In the genomic region with DNA sequence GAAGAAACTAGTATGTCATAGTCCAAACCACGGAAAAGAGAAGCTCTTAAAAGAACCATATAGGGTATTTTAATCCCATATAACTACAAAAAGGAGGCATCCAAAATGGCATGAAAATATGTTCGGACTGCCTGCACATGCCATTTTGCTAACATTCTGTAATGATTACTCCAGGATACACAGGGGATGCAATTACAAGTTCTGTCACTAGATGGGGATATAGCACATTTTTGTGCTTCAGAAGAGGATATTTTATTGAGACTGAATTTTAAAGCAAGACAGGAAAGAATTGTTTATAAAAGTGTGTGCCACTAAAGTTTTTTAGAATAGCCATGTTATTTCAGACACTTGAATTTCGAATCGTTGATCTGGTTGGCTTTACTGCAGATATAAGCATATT, we compare ENCODE assay signal across 9 mouse cellular contexts. TPM values are rescaled to one million over a fixed set of nuclear protein-coding genes. Genes with fewer than 3 reads are reported as not detected.
DNase-seq lines count a peak whose midpoint lies in the region; ATAC-seq lines count a peak whose summit lies in the region.
"Had no signal": no experiment of that assay in that cellular context is flagged by ENCODE, and none has a peak within 500 bp of the region (broad histone marks: within the 10 kb centered on the region; RNA-seq: fewer than 3 reads in every experiment).

No protein-coding gene starts in this region.

- H3K4me2 ChIP-seq in hindbrain, embryonic 14.5 days (replicated peaks), result no peak overlapping the region
- no peak overlapping the region for H3K4me2 ChIP-seq in neural tube, embryonic 14.5 days (ENCODE audit: low read depth, low read length)
- H3K4me2 ChIP-seq in kidney, embryonic 16.5 days (replicated peaks; ENCODE audit: low read depth, low read length), result no peak overlapping the region

- peaks cover 11% of the 10 kb centered on the region; the same call in 1 of the 2 replicates for H3K36me3 ChIP-seq in hindbrain, embryonic 14.5 days (replicated peaks; ENCODE audit: control insufficient read depth, insufficient read depth)
- no peaks in the 10 kb centered on the region for H3K36me3 ChIP-seq in neural tube, embryonic 14.5 days (ENCODE audit: control insufficient read depth, insufficient read depth, low read length)
- H3K36me3 ChIP-seq in kidney, embryonic 16.5 days (ENCODE audit: insufficient read depth, low read length), result 0 out of 2 replicates have a peak, but pooled peaks cover 4% of the 10 kb centered on the region

- no peaks in the 10 kb centered on the region for H3K27me3 ChIP-seq in hindbrain, embryonic 14.5 days (ENCODE audit: control insufficient read depth, insufficient read depth, low read length)
- no peaks in the 10 kb centered on the region for H3K27me3 ChIP-seq in neural tube, embryonic 14.5 days (ENCODE audit: control insufficient read depth, insufficient read depth, low read length)
- no peaks in the 10 kb centered on the region for H3K27me3 ChIP-seq in kidney, embryonic 16.5 days (ENCODE audit: insufficient read depth, low read length)

- no peaks in the 10 kb centered on the region for H3K4me1 ChIP-seq in hindbrain, embryonic 14.5 days (replicated peaks; ENCODE audit: control insufficient read depth, insufficient read depth, low read length)
- no peaks in the 10 kb centered on the region for H3K4me1 ChIP-seq in neural tube, embryonic 14.5 days (ENCODE audit: control insufficient read depth, insufficient read depth, low read length)
- no peaks in the 10 kb centered on the region for H3K4me1 ChIP-seq in kidney, embryonic 16.5 days (ENCODE audit: insufficient read depth, low read length)

- H3K9me3 ChIP-seq in hindbrain, embryonic 14.5 days (ENCODE audit: control insufficient read depth, low read length), result no peaks in the 10 kb centered on the region
- H3K9me3 ChIP-seq in neural tube, embryonic 14.5 days (ENCODE audit: control insufficient read depth, low read length), result no peaks in the 10 kb centered on the region
- no peaks in the 10 kb centered on the region for H3K9me3 ChIP-seq in kidney, embryonic 16.5 days (ENCODE audit: low read length)

- H3K9ac ChIP-seq in hindbrain, embryonic 14.5 days, result no peak overlapping the region
- H3K9ac ChIP-seq in neural tube, embryonic 14.5 days (replicated peaks; ENCODE audit: low read depth, low read length), result no peak overlapping the region
- H3K9ac ChIP-seq in kidney, embryonic 16.5 days (replicated peaks; ENCODE audit: low read length), result no peak overlapping the region

- DNase-seq in kidney, adult 9 months, result peak; percentile 59
- DNase-seq in kidney, postnatal 4 days, result no peak
- peak; percentile 16 for DNase-seq in T-cell, adult 2 months (ENCODE audit: low spot score)
- DNase-seq in hindbrain, embryonic 14.5 days (ENCODE audit: low spot score), result peak; percentile 92
- DNase-seq in gastrocnemius, postnatal 36 days, result no peak

- intact Hi-C loops in gastrocnemius, postnatal 36 days (cut with DNase I), result no loop called here

- no peak overlapping the region for H3K4me3 ChIP-seq in hindbrain, embryonic 14.5 days (replicated peaks; ENCODE audit: low read length)
- no peak overlapping the region for H3K4me3 ChIP-seq in neural tube, embryonic 14.5 days (ENCODE audit: low read depth, low read length)
- no peak overlapping the region for H3K4me3 ChIP-seq in kidney, embryonic 16.5 days (ENCODE audit: low read length)
- H3K4me3 ChIP-seq: myocyte had no signal

- WGBS in hindbrain, embryonic 14.5 days, result 6% methylated on average over 4 of the region's 4 CpGs
- 14% methylated on average over 4 of the region's 4 CpGs for WGBS in neural tube, embryonic 14.5 days
- 9% methylated on average over 4 of the region's 4 CpGs for WGBS in kidney, embryonic 16.5 days

- peak; percentile 93 for ATAC-seq in CD4-positive, CD25-positive, alpha-beta regulatory T cell, adult 4 months
- ATAC-seq in hindbrain, embryonic 14.5 days (ENCODE audit: low FRiP score), result no peak
- peak; percentile 44; the same call in 1 of the 2 replicates for ATAC-seq in neural tube, embryonic 14.5 days (ENCODE audit: low read depth)
- no peak for ATAC-seq in kidney, embryonic 16.5 days (ENCODE audit: low FRiP score, low TSS enrichment)

- no peak overlapping the region for H3K27ac ChIP-seq in hindbrain, embryonic 14.5 days
- H3K27ac ChIP-seq in neural tube, embryonic 14.5 days (ENCODE audit: low read depth, low read length), result no peak overlapping the region
- H3K27ac ChIP-seq in kidney, embryonic 16.5 days (ENCODE audit: low read length), result no peak overlapping the region

RNA-seq across cellular contexts. Expression of gene Rpl22l1, which starts 9.1 kb away (rescaled TPM):
- 100 to 1,000 TPM; 589 to 692 TPM for polyA plus RNA-seq in CD4-positive, CD25-positive, alpha-beta regulatory T cell, adult 4 months (2017; shearing (Covaris generic))
- polyA plus RNA-seq in hindbrain, embryonic 14.5 days (2014; fragmentation: Nextera tagmentation; extraction: Ambion mirVana), result 280 and 339 TPM in 2 replicates
- polyA plus RNA-seq in neural tube, embryonic 14.5 days (2014; fragmentation: Nextera tagmentation; extraction: Ambion mirVana), result 256 and 280 TPM in 2 replicates
- 100 to 1,000 TPM; 130 to 152 TPM for total RNA-seq in gastrocnemius, postnatal 36 days (2021)
- polyA plus RNA-seq in kidney, embryonic 16.5 days (2015; fragmentation: Nextera tagmentation; extraction: Ambion mirVana), result 307 and 316 TPM in 2 replicates

RNA-seq across cellular contexts. Expression of gene Eif5a2, which starts 33.3 kb away (rescaled TPM):
- 1 to 10 TPM; 4.4 to 5.2 TPM for polyA plus RNA-seq in CD4-positive, CD25-positive, alpha-beta regulatory T cell, adult 4 months (2017; shearing (Covaris generic))
- 17.5 and 19.5 TPM in 2 replicates for polyA plus RNA-seq in hindbrain, embryonic 14.5 days (2014; fragmentation: Nextera tagmentation; extraction: Ambion mirVana)
- 13.6 and 18.0 TPM in 2 replicates for polyA plus RNA-seq in neural tube, embryonic 14.5 days (2014; fragmentation: Nextera tagmentation; extraction: Ambion mirVana)
- under 1 TPM; 0.64 to 0.72 TPM for total RNA-seq in gastrocnemius, postnatal 36 days (2021)
- polyA plus RNA-seq in kidney, embryonic 16.5 days (2015; fragmentation: Nextera tagmentation; extraction: Ambion mirVana), result 8.4 and 8.6 TPM in 2 replicates

Comparison
In these comparisons a context has a peak if more than half of its experiments do, and no peak if none do; other contexts are left out.
1. DNase-seq: peak in kidney, adult 9 months (single experiment), T-cell, adult 2 months (single experiment) and hindbrain, embryonic 14.5 days (single experiment); none in kidney, postnatal 4 days (0 of 2) and gastrocnemius, postnatal 36 days (0 of 2).
2. ATAC-seq: peak in CD4-positive, CD25-positive, alpha-beta regulatory T cell, adult 4 months (single experiment) and neural tube, embryonic 14.5 days (single experiment); none in hindbrain, embryonic 14.5 days (single experiment) and kidney, embryonic 16.5 days (single experiment).